Mouse (Mus musculus): ENCODE measurements around the gene Thap3. TPM values are rescaled to one million over a fixed set of nuclear protein-coding genes. Genes with fewer than 3 reads are reported as not detected.

Thap3 gene
- polyA plus RNA-seq (2017; shearing (Covaris generic)), result 129 TPM

GRCm38 (mm10) chr4:151988342-151989109, at the start of gene Thap3:
Gene Thap3, minus strand, starts transcription at chr4:151988997.

GRCm38 (mm10) chr4:152038225-152038984, 49.6 kb upstream of the Thap3 start, which contains the start of gene Tas1r1:
Gene Tas1r1, minus strand, starts transcription at chr4:152038568.

GRCm38 (mm10) chr4:152027524-152027923, 38.7 kb upstream of the Thap3 start, which contains the start of gene Zbtb48:
Gene Zbtb48, minus strand, starts transcription at chr4:152027671.

GRCm38 (mm10) chr4:152008622-152009075, 19.9 kb upstream of the Thap3 start, which contains the start of gene Klhl21:
Gene Klhl21, plus strand, starts transcription at chr4:152008803.

GRCm38 (mm10) chr4:151996173-151996950, 7.6 kb upstream of the Thap3 start, which contains the start of gene Phf13:
Gene Phf13, minus strand, starts transcription at chr4:151996258.

GRCm38 (mm10) chr4:151933505-151934214, 55.1 kb downstream of the Thap3 start, which contains the start of gene Dnajc11:
Gene Dnajc11, plus strand, starts transcription at chr4:151933691.

Other genes with a start within 250 kb of the Thap3 start
- 25.9 TPM for gene Camta1, start 127.1 kb downstream of the Thap3 start, polyA plus RNA-seq (2017; shearing (Covaris generic))
- gene Dnajc11, start 55.3 kb downstream of the Thap3 start, polyA plus RNA-seq (2017; shearing (Covaris generic)), result 65.1 TPM
- gene Phf13, start 7.3 kb upstream of the Thap3 start, polyA plus RNA-seq (2017; shearing (Covaris generic)), result 7.7 TPM
- gene Klhl21, start 19.8 kb upstream of the Thap3 start, polyA plus RNA-seq (2017; shearing (Covaris generic)), result 2.0 TPM
- 37.1 TPM for gene Zbtb48, start 38.7 kb upstream of the Thap3 start, polyA plus RNA-seq (2017; shearing (Covaris generic))
- gene Tas1r1, start 49.6 kb upstream of the Thap3 start, polyA plus RNA-seq (2017; shearing (Covaris generic)), result 0.13 TPM
- gene Nol9, start 50.3 kb upstream of the Thap3 start, polyA plus RNA-seq (2017; shearing (Covaris generic)), result 6.4 TPM
- 5.1 TPM for gene Plekhg5, start 83.5 kb upstream of the Thap3 start, polyA plus RNA-seq (2017; shearing (Covaris generic))
- gene Tnfrsf25, start 126.9 kb upstream of the Thap3 start, polyA plus RNA-seq (2017; shearing (Covaris generic)), result 197 TPM
- 16.8 TPM for gene Espn, start 163.4 kb upstream of the Thap3 start, polyA plus RNA-seq (2017; shearing (Covaris generic))
- not detected for gene Hes2, start 169.9 kb upstream of the Thap3 start, polyA plus RNA-seq (2017; shearing (Covaris generic))
- gene Acot7, start 189.1 kb upstream of the Thap3 start, polyA plus RNA-seq (2017; shearing (Covaris generic)), result 119 TPM

Measured in inflammation-experienced regulatory T-cells, adult 16 weeks (primary cell).